ENCODE assay signal across 7 mouse cellular contexts in the genomic region with DNA sequence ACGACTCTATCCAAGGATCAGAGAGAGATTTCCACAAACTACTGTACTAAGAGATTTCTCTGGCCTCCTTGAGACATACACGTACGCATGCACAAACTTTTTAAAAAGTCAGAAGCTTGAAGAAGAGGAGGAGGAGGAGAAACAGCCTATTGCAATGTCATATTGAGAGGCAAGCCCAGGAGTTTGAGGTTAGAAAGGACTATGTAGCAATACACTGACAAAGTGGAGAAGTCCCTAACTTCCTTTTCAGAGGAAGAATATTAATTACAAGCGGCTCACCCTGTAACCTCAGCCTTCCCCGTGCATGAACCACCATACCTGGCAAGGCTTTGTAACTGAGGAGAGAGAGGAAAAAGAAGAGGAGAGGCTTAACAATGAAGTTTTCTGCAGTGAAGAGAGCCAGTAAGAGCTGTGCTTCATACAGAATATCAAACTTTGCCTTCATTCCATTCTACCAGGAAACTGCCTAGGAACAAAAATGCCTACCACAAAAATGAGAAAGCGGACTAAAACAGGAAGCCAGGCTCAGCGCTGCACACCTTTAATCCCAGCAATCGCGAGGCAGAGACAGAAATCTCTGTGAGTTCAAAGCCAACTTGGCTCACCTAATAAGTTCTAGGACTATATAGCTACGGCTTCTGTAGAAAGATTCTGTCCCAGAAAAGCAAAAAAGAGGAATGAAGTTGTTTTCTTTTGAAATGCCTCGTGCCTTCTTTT. TPM values are rescaled to one million over a fixed set of nuclear protein-coding genes. Genes with fewer than 3 reads are reported as not detected.
DNase-seq lines count a peak whose midpoint lies in the region; ATAC-seq and TF ChIP-seq lines count a peak whose summit lies in the region.

No protein-coding gene starts in this region.

- H3K4me2 ChIP-seq in neural tube, embryonic 11.5 days (ENCODE audit: low read depth) = peak overlapping the region; percentile 96
- H3K4me2 ChIP-seq in liver, embryonic 12.5 days = peak overlapping the region; percentile 99
- H3K4me2 ChIP-seq in stomach, embryonic 15.5 days = peak overlapping the region; percentile 96

- no peaks in the 10 kb centered on the region for H3K27me3 ChIP-seq in neural tube, embryonic 11.5 days (ENCODE audit: control insufficient read depth, insufficient read depth, low read length)
- no peaks in the 10 kb centered on the region for H3K27me3 ChIP-seq in liver, embryonic 12.5 days (replicated peaks)
- no peaks in the 10 kb centered on the region for H3K27me3 ChIP-seq in stomach, embryonic 15.5 days (replicated peaks)

- TF ChIP-seq POLR2A in embryonic fibroblast, embryonic 13.5 days (IDR thresholded peaks at IDR 0.05; ENCODE audit: low read depth, low read length) = no peak

- H3K4me1 ChIP-seq in neural tube, embryonic 11.5 days (ENCODE audit: control insufficient read depth, insufficient read depth, low read length) = peaks cover 10% of the 10 kb centered on the region
- no peaks in the 10 kb centered on the region for H3K4me1 ChIP-seq in embryonic fibroblast, embryonic 13.5 days (ENCODE audit: control insufficient read depth, insufficient read depth, low read length)
- H3K4me1 ChIP-seq in liver, embryonic 12.5 days = peaks cover 68% of the 10 kb centered on the region
- peaks cover 24% of the 10 kb centered on the region for H3K4me1 ChIP-seq in stomach, embryonic 15.5 days

- TF ChIP-seq CTCF in embryonic fibroblast, embryonic 13.5 days (IDR thresholded peaks at IDR 0.05; ENCODE audit: borderline replicate concordance, insufficient read depth, low read length) = no peak

- no peak for ATAC-seq in neural tube, embryonic 11.5 days (ENCODE audit: insufficient read depth, low FRiP score, low TSS enrichment)
- ATAC-seq in liver, embryonic 12.5 days = no peak
- ATAC-seq in stomach, embryonic 15.5 days (ENCODE audit: insufficient read depth, low FRiP score, low read depth) = no peak

- intact Hi-C loops in left cerebral cortex, postnatal 36 days (cut with DNase I) = no loop called here

- no peaks in the 10 kb centered on the region for H3K9me3 ChIP-seq in neural tube, embryonic 11.5 days (ENCODE audit: control insufficient read depth, low read length)
- 0 out of 2 replicates have a peak, but pooled peaks cover 3% of the 10 kb centered on the region for H3K9me3 ChIP-seq in liver, embryonic 12.5 days (replicated peaks)
- H3K9me3 ChIP-seq in stomach, embryonic 15.5 days = no peaks in the 10 kb centered on the region

- no peak for DNase-seq in neural tube, embryonic 11.5 days (ENCODE audit: low spot score)
- DNase-seq in neural tube, embryonic 10.5 days (ENCODE audit: extremely low spot score, low spot score) = no peak
- no peak for DNase-seq in left cerebral cortex, postnatal 36 days (ENCODE audit: low spot score in 2 of 2)
- no peak for DNase-seq in embryo, embryonic 11 days

- no peaks in the 10 kb centered on the region for H3K36me3 ChIP-seq in neural tube, embryonic 11.5 days (ENCODE audit: control insufficient read depth, insufficient read depth, low read length)
- peaks cover 21% of the 10 kb centered on the region for H3K36me3 ChIP-seq in liver, embryonic 12.5 days
- H3K36me3 ChIP-seq in stomach, embryonic 15.5 days = no peaks in the 10 kb centered on the region

- 32% methylated on average over 11 of the region's 11 CpGs for WGBS in neural tube, embryonic 11.5 days
- 17% methylated on average over 11 of the region's 11 CpGs for WGBS in liver, embryonic 12.5 days (ENCODE audit: insufficient replicate concordance)
- WGBS in stomach, embryonic 15.5 days = 24% methylated on average over 11 of the region's 11 CpGs

- peak overlapping the region; percentile 80 for H3K9ac ChIP-seq in neural tube, embryonic 11.5 days (ENCODE audit: low read length)
- H3K9ac ChIP-seq in liver, embryonic 12.5 days = peak overlapping the region; percentile 87
- peak overlapping the region; percentile 82; the same call in 1 of the 2 replicates for H3K9ac ChIP-seq in stomach, embryonic 15.5 days

- peak overlapping the region; percentile 88 for H3K4me3 ChIP-seq in neural tube, embryonic 11.5 days (ENCODE audit: low read depth, low read length)
- H3K4me3 ChIP-seq in embryonic fibroblast, embryonic 13.5 days (ENCODE audit: insufficient read depth, low read length) = peak overlapping the region; percentile 71
- H3K4me3 ChIP-seq in liver, embryonic 12.5 days = peak overlapping the region; percentile 87
- H3K4me3 ChIP-seq in stomach, embryonic 15.5 days (replicated peaks) = peak overlapping the region; percentile 97

- H3K27ac ChIP-seq in neural tube, embryonic 11.5 days (ENCODE audit: low read depth, low read length) = no peak overlapping the region
- H3K27ac ChIP-seq in embryonic fibroblast, embryonic 13.5 days (ENCODE audit: insufficient read depth, low read length) = peak overlapping the region; percentile 4; the same call in 1 of the 2 replicates
- H3K27ac ChIP-seq in liver, embryonic 12.5 days = peak overlapping the region; percentile 84
- H3K27ac ChIP-seq in stomach, embryonic 15.5 days = peak overlapping the region; percentile 86

RNA-seq across cellular contexts. Expression of gene Riox1, which starts 0.5 kb away (rescaled TPM):
- 17.8 and 18.9 TPM in 2 replicates for polyA plus RNA-seq in neural tube, embryonic 11.5 days (2014; fragmentation: Nextera tagmentation; extraction: Ambion mirVana)
- 6.5 and 6.7 TPM in 2 replicates for polyA plus RNA-seq in embryonic fibroblast, embryonic 13.5 days (2011; ENCODE audit: insufficient read length, low read depth, missing spikeins)
- 22.3 and 22.8 TPM in 2 replicates for polyA plus RNA-seq in liver, embryonic 12.5 days (2016; fragmentation: Nextera tagmentation; extraction: Ambion mirVana)
- polyA plus RNA-seq in stomach, embryonic 15.5 days (2015; fragmentation: Nextera tagmentation; extraction: Ambion mirVana) = 14.3 and 15.6 TPM in 2 replicates
- total RNA-seq in left cerebral cortex, postnatal 36 days (2021) = 10 to 100 TPM; 14.7 to 20.1 TPM

RNA-seq across cellular contexts. Expression of gene Numb, which starts 28.2 kb away (rescaled TPM):
- polyA plus RNA-seq in neural tube, embryonic 11.5 days (2014; fragmentation: Nextera tagmentation; extraction: Ambion mirVana) = 27.1 and 30.8 TPM in 2 replicates
- polyA plus RNA-seq in embryonic fibroblast, embryonic 13.5 days (2011; ENCODE audit: insufficient read length, low read depth, missing spikeins) = 23.6 and 26.7 TPM in 2 replicates
- polyA plus RNA-seq in liver, embryonic 12.5 days (2016; fragmentation: Nextera tagmentation; extraction: Ambion mirVana) = 17.7 and 18.4 TPM in 2 replicates
- 29.8 and 34.1 TPM in 2 replicates for polyA plus RNA-seq in stomach, embryonic 15.5 days (2015; fragmentation: Nextera tagmentation; extraction: Ambion mirVana)
- 10 to 100 TPM; 59.4 to 76.9 TPM for total RNA-seq in left cerebral cortex, postnatal 36 days (2021)

RNA-seq across cellular contexts. Expression of gene Heatr4, which starts 34.7 kb away (rescaled TPM):
- polyA plus RNA-seq in neural tube, embryonic 11.5 days (2014; fragmentation: Nextera tagmentation; extraction: Ambion mirVana) = not detected in 2 replicates
- polyA plus RNA-seq in embryonic fibroblast, embryonic 13.5 days (2011; ENCODE audit: insufficient read length, low read depth, missing spikeins) = not detected in 2 replicates
- not detected in 2 replicates for polyA plus RNA-seq in liver, embryonic 12.5 days (2016; fragmentation: Nextera tagmentation; extraction: Ambion mirVana)
- polyA plus RNA-seq in stomach, embryonic 15.5 days (2015; fragmentation: Nextera tagmentation; extraction: Ambion mirVana) = 0.04 TPM in 1 of 2 replicates, not detected in the other
- not detected for total RNA-seq in left cerebral cortex, postnatal 36 days (2021)

RNA-seq across cellular contexts. Expression of gene Acot2, which starts 37.7 kb away (rescaled TPM):
- 12.6 and 14.9 TPM in 2 replicates for polyA plus RNA-seq in neural tube, embryonic 11.5 days (2014; fragmentation: Nextera tagmentation; extraction: Ambion mirVana)
- polyA plus RNA-seq in embryonic fibroblast, embryonic 13.5 days (2011; ENCODE audit: insufficient read length, low read depth, missing spikeins) = 19.7 and 28.9 TPM in 2 replicates
- 15.1 and 15.2 TPM in 2 replicates for polyA plus RNA-seq in liver, embryonic 12.5 days (2016; fragmentation: Nextera tagmentation; extraction: Ambion mirVana)
- polyA plus RNA-seq in stomach, embryonic 15.5 days (2015; fragmentation: Nextera tagmentation; extraction: Ambion mirVana) = 29.0 and 30.0 TPM in 2 replicates
- 10 to 100 TPM; 10.7 TPM for total RNA-seq in left cerebral cortex, postnatal 36 days (2021)

RNA-seq across cellular contexts. Expression of gene Acot1, which starts 59.4 kb away (rescaled TPM):
- 62.4 and 74.8 TPM in 2 replicates for polyA plus RNA-seq in neural tube, embryonic 11.5 days (2014; fragmentation: Nextera tagmentation; extraction: Ambion mirVana)
- polyA plus RNA-seq in embryonic fibroblast, embryonic 13.5 days (2011; ENCODE audit: insufficient read length, low read depth, missing spikeins) = 7.0 and 12.4 TPM in 2 replicates
- 26.6 and 31.3 TPM in 2 replicates for polyA plus RNA-seq in liver, embryonic 12.5 days (2016; fragmentation: Nextera tagmentation; extraction: Ambion mirVana)
- polyA plus RNA-seq in stomach, embryonic 15.5 days (2015; fragmentation: Nextera tagmentation; extraction: Ambion mirVana) = 51.1 and 62.7 TPM in 2 replicates
- 10 to 100 TPM; 10.3 to 18.9 TPM for total RNA-seq in left cerebral cortex, postnatal 36 days (2021)
